Mouse (Mus musculus): Measurements from ENCODE around the gene Olfr201. TPM values are rescaled to one million over a fixed set of nuclear protein-coding genes. Genes with fewer than 3 reads are reported as not detected.

The Olfr201 gene
- polyA plus RNA-seq (2015; fragmentation: Nextera tagmentation; extraction: Ambion mirVana) = not detected in 2 replicates

DNA sequence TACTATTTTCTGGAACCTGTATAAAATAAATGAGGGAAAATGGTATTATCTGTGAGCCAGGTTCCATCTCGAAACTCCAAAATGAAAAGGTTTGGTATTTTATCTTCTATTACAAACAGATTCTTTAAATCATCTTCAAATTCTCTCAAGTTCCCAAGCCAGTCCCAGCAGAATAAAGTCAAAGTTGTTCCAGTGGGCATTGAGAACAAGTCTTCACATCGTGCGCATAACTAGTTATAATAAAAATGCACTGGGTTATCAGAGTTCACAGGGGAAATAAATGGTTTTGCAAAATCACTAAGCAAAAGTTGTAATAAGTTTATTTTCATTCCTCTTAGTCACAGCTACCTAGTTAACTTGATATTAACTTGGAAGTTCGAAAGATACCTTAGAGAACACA, at the start of gene Olfr201:
Gene Olfr201, minus strand, starts transcription at position 101 of the 400 bp plus-strand sequence.

DNA sequence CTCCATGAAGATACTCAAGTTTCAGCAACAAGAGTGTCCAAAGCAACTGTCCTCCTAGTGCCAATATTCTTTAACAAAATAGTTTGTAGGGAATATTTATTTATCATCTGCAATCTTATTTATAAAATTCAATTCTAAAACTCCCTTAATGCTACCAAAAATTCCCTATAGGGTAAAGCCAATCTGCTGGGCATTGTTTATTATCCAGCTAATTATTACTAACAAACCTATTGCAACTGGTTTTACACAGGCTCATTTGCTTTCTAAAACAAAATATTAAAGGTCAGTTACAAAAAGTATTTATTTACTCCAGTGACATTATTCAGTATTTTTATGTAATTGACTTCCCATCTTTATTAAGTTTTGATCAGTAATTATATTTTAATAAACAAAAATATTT, 45.7 kb upstream of the Olfr201 start, which contains the start of gene Olfr204:
Gene Olfr204, minus strand, starts transcription at position 101 of the 400 bp plus-strand sequence.

DNA sequence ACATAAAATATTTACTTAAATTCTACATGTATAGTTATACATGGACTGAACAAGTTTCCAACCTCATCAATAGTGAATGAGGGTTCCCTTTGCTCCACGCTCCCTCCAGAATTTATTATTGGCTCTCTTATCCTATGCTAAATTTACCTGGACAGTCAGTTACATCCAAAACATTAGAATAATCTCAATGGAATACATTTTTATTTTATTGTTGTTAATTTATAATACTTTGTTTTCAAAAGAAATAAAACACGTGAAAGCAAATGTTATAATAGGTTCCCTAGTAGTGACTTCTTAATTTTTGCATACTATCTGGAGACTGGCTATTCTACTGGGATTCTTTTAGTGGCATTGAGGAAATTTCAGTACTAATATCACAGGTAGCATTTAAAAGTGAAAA, 26.1 kb upstream of the Olfr201 start, which contains the start of gene Olfr203:
Gene Olfr203, plus strand, starts transcription at position 301 of the 400 bp plus-strand sequence.

DNA sequence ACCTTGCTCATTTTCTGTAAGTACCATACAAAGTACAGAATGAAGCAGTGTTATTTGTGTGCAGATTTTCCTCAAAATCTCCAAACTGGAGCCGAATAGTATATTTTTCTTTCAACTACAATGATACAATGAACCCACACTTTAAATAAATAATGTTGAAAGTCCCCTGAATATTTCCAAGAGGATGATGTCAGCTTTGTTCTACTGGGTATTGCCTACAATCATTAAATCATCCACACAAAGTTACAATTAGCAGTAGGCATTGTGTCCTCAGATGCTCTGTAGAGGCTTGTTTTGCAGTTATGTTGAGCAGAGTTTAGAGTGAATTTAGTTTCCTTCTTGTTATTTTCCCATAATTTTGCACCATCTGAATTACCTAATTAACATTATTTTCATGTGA, 14.3 kb upstream of the Olfr201 start, which contains the start of gene Olfr202:
Gene Olfr202, minus strand, starts transcription at position 101 of the 400 bp plus-strand sequence.

DNA sequence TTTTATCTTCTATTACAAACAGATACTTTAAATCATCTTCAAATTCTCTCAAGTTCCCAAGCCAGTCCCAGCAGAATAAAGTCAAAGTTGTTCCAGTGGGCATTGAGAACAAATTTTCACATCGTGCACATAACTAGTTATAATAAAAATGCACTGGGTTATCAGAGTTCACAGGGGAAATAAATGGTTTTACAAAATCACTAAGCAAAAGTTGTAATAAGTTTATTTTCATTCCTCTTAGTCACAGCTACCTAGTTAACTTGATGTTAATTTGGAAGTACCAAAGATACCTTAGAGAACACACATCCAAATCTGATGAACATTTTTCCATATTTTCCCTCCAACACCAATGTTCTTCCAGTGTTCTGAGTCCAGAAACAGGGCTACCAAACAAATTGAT, 52.8 kb downstream of the Olfr201 start, which contains the start of gene Olfr199:
Gene Olfr199, minus strand, starts transcription at position 101 of the 400 bp plus-strand sequence.

Other genes with a start within 250 kb of the Olfr201 start
- gene Olfr186, start 242.3 kb downstream of the Olfr201 start, polyA plus RNA-seq (2015; fragmentation: Nextera tagmentation; extraction: Ambion mirVana) = not detected in 2 replicates
- gene Olfr187, start 232.9 kb downstream of the Olfr201 start, polyA plus RNA-seq (2015; fragmentation: Nextera tagmentation; extraction: Ambion mirVana) = not detected in 2 replicates
- not detected in 2 replicates for gene Olfr190, start 194.6 kb downstream of the Olfr201 start, polyA plus RNA-seq (2015; fragmentation: Nextera tagmentation; extraction: Ambion mirVana)
- not detected in 2 replicates for gene Olfr191, start 182.8 kb downstream of the Olfr201 start, polyA plus RNA-seq (2015; fragmentation: Nextera tagmentation; extraction: Ambion mirVana)
- not detected in 2 replicates for gene Olfr193, start 160.8 kb downstream of the Olfr201 start, polyA plus RNA-seq (2015; fragmentation: Nextera tagmentation; extraction: Ambion mirVana)
- gene Olfr194, start 151.6 kb downstream of the Olfr201 start, polyA plus RNA-seq (2015; fragmentation: Nextera tagmentation; extraction: Ambion mirVana) = not detected in 2 replicates
- gene Olfr195, start 125.6 kb downstream of the Olfr201 start, polyA plus RNA-seq (2015; fragmentation: Nextera tagmentation; extraction: Ambion mirVana) = not detected in 2 replicates
- gene Olfr196, start 102.2 kb downstream of the Olfr201 start, polyA plus RNA-seq (2015; fragmentation: Nextera tagmentation; extraction: Ambion mirVana) = not detected in 2 replicates
- not detected in 2 replicates for gene Olfr198, start 69.1 kb downstream of the Olfr201 start, polyA plus RNA-seq (2015; fragmentation: Nextera tagmentation; extraction: Ambion mirVana)
- gene Olfr199, start 52.9 kb downstream of the Olfr201 start, polyA plus RNA-seq (2015; fragmentation: Nextera tagmentation; extraction: Ambion mirVana) = not detected in 2 replicates
- gene Olfr202, start 14.2 kb upstream of the Olfr201 start, polyA plus RNA-seq (2015; fragmentation: Nextera tagmentation; extraction: Ambion mirVana) = not detected in 2 replicates
- not detected in 2 replicates for gene Olfr203, start 26.2 kb upstream of the Olfr201 start, polyA plus RNA-seq (2015; fragmentation: Nextera tagmentation; extraction: Ambion mirVana)
- gene Olfr204, start 45.6 kb upstream of the Olfr201 start, polyA plus RNA-seq (2015; fragmentation: Nextera tagmentation; extraction: Ambion mirVana) = not detected in 2 replicates
- not detected in 2 replicates for gene Olfr205, start 58.5 kb upstream of the Olfr201 start, polyA plus RNA-seq (2015; fragmentation: Nextera tagmentation; extraction: Ambion mirVana)
- gene Olfr206, start 76.6 kb upstream of the Olfr201 start, polyA plus RNA-seq (2015; fragmentation: Nextera tagmentation; extraction: Ambion mirVana) = not detected in 2 replicates
- gene Olfr209, start 91.4 kb upstream of the Olfr201 start, polyA plus RNA-seq (2015; fragmentation: Nextera tagmentation; extraction: Ambion mirVana) = not detected in 2 replicates
- not detected in 2 replicates for gene Gabrr3, start 134.7 kb upstream of the Olfr201 start, polyA plus RNA-seq (2015; fragmentation: Nextera tagmentation; extraction: Ambion mirVana)
- gene Riox2, start 199.1 kb upstream of the Olfr201 start, polyA plus RNA-seq (2015; fragmentation: Nextera tagmentation; extraction: Ambion mirVana) = 10.3 and 18.8 TPM in 2 replicates